Mouse (Mus musculus) G1E-ER4 (cell line): Measurements from ENCODE around the gene 5730596B20Rik. TPM values are rescaled to one million over a fixed set of nuclear protein-coding genes. Genes with fewer than 3 reads are reported as not detected.

Experiments used
- GATA1 ChIP-seq: IDR thresholded peaks from one replicate; pipeline ENCODE4 v1.8.0; 2012; ENCODE audit warnings: low read length, inconsistent platforms
- polyA plus RNA-seq: library from polyadenylated mRNA; stranded (reverse); fragments of >175 nt; gene quantifications from 2 replicates; pipeline ENCODE4 v1.2.3, GENCODE M21; 2012

The 5730596B20Rik gene
- not detected in 2 replicates for polyA plus RNA-seq

- no peak for TF ChIP-seq GATA1
Observed at GRCm38 (mm10) chr6:52177061-52177735, at the start of gene 5730596B20Rik. 5730596B20Rik (plus strand) TSS chr6:52177498.

DNA sequence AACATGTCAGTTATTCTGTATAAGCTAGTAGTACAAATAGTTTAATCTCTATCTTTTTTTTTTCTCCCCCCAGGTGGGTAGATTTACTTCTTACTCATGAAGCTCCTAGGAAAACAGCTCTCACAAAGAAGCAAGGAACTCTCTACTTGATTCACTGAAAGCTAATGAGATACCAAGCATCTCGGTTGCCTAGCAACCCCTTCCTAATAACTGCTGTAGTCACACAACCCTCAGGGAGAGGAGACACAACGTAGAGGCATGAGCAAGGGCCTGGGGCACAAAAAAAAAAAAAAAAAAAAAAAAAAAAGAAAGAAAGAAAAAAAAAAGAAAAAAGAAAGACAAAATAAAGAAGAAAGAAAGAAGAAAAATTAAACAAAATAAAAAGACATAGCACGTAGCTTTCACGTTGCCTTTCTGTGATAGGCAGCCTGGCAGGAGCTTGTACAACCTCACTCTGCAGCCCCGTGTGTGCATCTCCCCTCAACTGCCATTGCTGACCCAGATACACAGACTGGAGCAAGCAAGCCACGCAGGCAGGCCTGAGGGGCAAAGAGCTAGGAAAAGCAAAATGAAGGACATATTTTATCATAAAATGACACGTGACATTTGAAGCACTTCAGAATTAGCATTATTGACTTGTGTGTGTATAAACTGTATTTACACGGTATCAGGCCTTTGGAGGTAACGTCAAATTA is 39.3 kb upstream of the 5730596B20Rik start:
- no peak for TF ChIP-seq GATA1

DNA sequence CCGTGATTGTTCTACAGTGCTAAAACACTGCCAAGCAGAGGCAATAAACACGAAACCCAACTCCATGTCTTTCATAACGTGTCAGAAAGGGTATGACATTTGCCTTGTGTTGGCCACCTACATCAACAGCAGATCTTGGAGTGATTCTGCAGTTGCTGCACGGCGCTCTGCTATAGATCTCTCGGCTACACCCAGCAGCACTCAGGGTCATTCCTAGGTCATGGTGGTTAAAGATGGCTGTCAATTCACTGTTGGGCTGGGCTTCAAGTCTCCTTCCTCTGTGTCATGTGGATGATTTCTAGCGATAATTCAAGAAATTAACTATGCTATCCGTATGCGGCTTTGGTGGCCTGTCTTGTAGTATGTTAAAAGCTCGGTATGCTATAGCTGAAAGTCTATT is 38.7 kb upstream of the 5730596B20Rik start:
- no peak for TF ChIP-seq GATA1

DNA sequence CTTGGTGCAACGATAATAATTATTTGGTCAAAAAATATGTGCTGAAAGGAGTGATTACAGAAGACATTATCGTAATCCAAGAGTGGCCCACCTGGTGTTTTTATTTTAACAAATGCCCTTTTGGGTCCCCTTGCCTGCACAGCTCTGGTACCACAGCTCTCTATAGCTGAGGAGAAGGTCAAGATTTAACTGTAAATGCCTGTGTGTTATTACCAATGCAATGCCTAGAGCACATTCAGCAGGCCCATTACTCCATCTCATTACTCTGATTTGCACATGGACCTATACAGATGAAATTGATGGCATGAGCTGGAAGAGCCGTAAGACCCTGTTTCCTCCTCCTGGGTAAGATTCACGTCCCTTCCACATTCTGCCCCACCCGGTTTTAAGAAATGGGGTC is 38.2 kb upstream of the 5730596B20Rik start:
- TF ChIP-seq GATA1: no peak

GRCm38 (mm10) chr6:52150401-52150966 is 26.8 kb upstream of the 5730596B20Rik start:
- no peak for TF ChIP-seq GATA1

GRCm38 (mm10) chr6:52151571-52151970 is 25.7 kb upstream of the 5730596B20Rik start:
- TF ChIP-seq GATA1: no peak

GRCm38 (mm10) chr6:52152226-52153193 is 24.8 kb upstream of the 5730596B20Rik start:
- no peak for TF ChIP-seq GATA1

DNA sequence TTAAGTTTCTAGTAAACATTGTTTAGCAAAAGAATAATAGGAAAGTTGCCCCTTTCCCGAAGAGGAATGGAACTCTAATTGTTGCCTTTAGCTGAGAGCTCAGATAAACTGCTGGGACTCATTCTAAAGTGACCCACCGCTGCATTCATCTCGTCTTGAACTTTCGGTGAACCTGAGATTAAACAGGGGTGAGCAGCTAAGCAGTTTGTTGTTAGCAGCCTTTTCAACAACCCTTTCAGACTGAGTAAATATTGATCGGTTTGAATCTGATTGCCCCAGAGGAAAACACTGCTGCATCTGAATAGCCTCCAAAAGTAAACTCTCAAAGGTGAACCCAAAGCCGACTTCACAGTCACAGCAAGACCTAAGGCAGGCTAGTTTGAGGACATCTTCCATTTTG is 24.0 kb upstream of the 5730596B20Rik start:
- no peak for TF ChIP-seq GATA1

- no peak for TF ChIP-seq GATA1
Observed at GRCm38 (mm10) chr6:52154044-52154443, 23.3 kb upstream of the 5730596B20Rik start.

DNA sequence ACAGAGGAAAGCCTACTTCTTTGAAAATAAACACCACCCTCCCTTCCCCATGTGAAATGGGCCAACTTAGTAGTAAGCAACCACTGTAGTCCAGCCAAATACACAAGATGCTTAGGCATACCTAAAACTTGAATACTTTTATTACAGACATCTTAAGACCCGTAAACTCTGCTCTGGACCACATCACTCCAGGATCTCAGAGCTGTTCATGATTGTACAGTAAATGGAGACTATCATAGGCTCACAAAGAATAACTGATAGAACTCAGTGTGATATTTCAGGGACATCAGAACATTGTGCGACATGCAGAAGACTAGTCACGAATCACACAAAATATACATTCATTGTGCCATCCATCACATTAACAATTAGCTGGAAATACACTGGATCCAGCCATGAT is 21.8 kb upstream of the 5730596B20Rik start:
- TF ChIP-seq GATA1: no peak

DNA sequence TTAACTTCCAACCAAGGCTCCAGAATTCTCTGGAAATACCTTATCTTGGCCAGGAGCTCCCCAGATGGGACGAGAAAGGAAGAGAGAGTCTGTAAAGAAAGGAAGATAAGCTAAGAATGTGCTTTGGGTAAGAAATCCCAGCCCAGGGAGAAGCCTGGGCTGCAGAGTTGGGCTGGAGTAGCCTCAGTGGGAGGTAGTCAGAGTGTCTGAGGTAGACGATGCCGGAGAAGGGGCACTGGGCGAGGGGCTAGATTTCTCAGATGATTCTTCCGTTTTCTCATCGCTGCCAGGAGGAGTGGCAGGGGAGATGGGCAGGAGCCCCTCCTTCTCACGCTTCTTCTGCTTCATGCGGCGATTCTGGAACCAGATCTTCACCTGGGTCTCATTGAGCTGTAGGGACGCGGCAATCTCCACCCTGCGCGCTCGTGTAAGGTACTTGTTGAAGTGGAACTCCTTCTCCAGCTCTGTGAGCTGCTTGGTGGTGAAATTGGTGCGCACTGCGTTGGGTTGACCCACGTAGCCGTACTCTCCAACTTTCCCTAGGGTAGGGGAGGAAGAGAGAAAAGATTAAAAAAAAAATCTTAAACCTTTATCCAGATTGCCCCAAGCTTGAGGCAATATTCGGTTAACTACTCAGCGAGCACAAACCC is 20.6 kb upstream of the 5730596B20Rik start:
- TF ChIP-seq GATA1: no peak

DNA sequence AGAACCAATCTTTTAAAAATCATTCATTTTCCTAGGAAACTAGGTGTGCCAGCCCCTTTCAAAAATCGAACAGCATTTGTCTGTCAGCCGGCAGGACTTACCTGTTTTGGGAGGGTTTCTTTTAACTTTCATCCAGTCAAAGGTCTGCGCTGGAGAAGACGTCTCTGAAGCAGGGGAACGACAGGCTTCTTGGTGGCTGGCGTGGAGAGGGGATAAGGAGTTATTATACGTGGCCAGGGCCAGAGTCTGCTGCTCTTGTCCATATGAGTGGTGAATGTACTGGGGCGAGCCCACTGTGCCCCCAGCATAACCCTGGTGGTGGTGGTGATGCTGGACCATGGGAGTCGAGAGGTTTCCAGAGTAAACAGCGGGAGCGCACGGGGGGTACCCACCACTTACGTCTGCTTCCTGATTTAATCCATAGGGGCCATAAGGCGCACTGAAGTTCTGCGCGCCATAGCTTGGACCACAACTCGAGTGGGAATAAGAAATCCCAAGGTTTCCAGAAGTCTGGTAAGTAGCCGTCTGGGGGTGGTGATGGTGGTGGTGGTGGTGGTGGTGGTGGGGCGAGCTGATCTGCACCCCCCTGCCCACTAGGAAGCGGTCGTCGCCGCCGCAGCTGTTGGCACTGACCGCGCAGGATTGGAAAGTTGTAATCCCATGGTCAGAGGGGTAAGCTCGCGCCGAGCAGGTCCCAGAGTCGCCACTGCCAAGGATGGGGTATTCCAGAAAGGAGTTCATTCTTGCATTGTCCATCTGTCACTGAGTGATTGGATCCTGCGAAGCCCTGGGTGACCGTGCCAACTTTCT is 19.6 kb upstream of the 5730596B20Rik start:
- no peak for TF ChIP-seq GATA1

DNA sequence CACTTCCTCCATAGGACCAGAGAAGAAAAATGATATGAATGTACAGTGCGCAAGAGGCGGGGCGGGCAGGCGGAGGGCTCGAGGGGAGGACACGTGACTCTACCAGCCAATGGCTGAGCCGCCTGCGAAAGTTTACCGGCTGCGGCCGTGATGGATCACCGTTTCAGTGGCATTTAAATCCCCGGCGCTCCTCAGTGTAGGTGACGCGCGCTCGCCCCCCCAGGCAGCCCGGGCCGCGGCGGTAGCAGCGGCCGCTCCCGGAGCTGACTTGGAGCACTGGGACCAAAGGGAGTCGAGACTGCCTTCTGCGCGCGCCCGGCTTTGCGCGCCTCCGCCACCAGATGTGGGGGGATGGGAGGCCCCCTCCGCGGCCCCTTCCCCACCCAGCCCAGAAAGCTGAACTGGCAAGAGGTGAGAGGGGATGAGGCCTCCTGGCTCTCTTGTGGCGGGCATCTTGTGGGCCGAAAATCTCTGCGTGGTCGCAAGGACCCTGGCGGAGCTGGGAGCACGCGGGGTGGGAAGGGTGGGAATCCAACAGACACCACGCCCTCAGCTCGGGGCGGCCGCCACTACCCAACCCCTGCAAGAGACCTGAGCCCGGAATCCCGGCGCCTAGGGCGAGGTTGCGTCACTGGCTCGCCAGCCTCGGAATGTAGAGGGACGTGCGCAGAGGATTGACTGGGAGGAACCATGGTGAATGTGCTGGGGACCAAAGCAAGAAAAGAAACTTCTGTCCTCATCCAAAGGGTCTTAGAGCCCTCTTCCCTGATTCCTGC is 18.8 kb upstream of the 5730596B20Rik start, which contains the start of gene Hoxa1:
TSS of gene Hoxa1 (minus strand) at position 42 of the 776 bp plus-strand sequence.
- no peak for TF ChIP-seq GATA1
